Mouse (Mus musculus) ES-Bruce4 (cell line): ENCODE measurements around the gene Atg4d. TPM values are rescaled to one million over a fixed set of nuclear protein-coding genes. Genes with fewer than 3 reads are reported as not detected.
"Not testable (repeated sequence)": the region's sequence is repeated elsewhere in the genome, so short reads cannot be mapped to it uniquely, and the experiment has no call there.

Experiments
- H3K27ac ChIP-seq: 2 replicates; pipeline ENCODE4 v1.5.1; 2012; ENCODE audit warnings: low read length, inconsistent platforms; ENCODE audit not compliant: insufficient read depth
- H3K27me3 ChIP-seq: 2 replicates; pipeline ENCODE4 v1.6.1; 2012; ENCODE audit warnings: mild to moderate bottlenecking, low read length, inconsistent platforms; ENCODE audit not compliant: control insufficient read depth, poor library complexity, insufficient read depth, severe bottlenecking
- H3K36me3 ChIP-seq: 2 replicates; pipeline ENCODE4 v1.6.1; 2012; ENCODE audit warnings: inconsistent platforms, mild to moderate bottlenecking, low read length, moderate library complexity; ENCODE audit not compliant: control insufficient read depth, poor library complexity, insufficient read depth, severe bottlenecking
- H3K4me1 ChIP-seq: one replicate; pipeline ENCODE4 v1.8.1; 2011; ENCODE audit warnings: low read length; ENCODE audit not compliant: control insufficient read depth, insufficient read depth
- H3K4me3 ChIP-seq: 2 replicates; pipeline ENCODE4 v1.5.1; 2011; ENCODE audit warnings: low read depth, mild to moderate bottlenecking, low read length
- H3K9ac ChIP-seq: 2 replicates; pipeline ENCODE4 v1.6.1; 2012; ENCODE audit warnings: low read depth, mild to moderate bottlenecking, inconsistent platforms; ENCODE audit not compliant: poor library complexity, severe bottlenecking
- H3K9me3 ChIP-seq: replicated peaks from 2 replicates; pipeline ENCODE4 v1.6.1; 2012; ENCODE audit warnings: mild to moderate bottlenecking, low read length, inconsistent platforms; ENCODE audit not compliant: control insufficient read depth, poor library complexity, insufficient read depth, severe bottlenecking
- CTCF ChIP-seq: IDR thresholded peaks from one replicate; pipeline ENCODE4 v1.8.1; 2011; ENCODE audit warnings: low read depth, low read length
- EP300 ChIP-seq: IDR thresholded peaks from 2 replicates; pipeline ENCODE4 v1.6.1; 2011; ENCODE audit warnings: low read depth, low read length; ENCODE audit not compliant: insufficient read depth
- POLR2A ChIP-seq: IDR thresholded peaks from one replicate; pipeline ENCODE4 v1.8.1; 2011; ENCODE audit warnings: low read length; ENCODE audit not compliant: insufficient read depth
- polyA plus RNA-seq: library from polyadenylated mRNA; stranded (reverse); fragments of >200 nt; gene quantifications from 2 replicates; pipeline ENCODE4 v1.2.4, GENCODE M21; 2011; ENCODE audit warnings: low read depth; ENCODE audit not compliant: missing spikeins, insufficient read depth, insufficient read length

Gene Atg4d
- 18.8 and 22.3 TPM in 2 replicates for polyA plus RNA-seq

DNA sequence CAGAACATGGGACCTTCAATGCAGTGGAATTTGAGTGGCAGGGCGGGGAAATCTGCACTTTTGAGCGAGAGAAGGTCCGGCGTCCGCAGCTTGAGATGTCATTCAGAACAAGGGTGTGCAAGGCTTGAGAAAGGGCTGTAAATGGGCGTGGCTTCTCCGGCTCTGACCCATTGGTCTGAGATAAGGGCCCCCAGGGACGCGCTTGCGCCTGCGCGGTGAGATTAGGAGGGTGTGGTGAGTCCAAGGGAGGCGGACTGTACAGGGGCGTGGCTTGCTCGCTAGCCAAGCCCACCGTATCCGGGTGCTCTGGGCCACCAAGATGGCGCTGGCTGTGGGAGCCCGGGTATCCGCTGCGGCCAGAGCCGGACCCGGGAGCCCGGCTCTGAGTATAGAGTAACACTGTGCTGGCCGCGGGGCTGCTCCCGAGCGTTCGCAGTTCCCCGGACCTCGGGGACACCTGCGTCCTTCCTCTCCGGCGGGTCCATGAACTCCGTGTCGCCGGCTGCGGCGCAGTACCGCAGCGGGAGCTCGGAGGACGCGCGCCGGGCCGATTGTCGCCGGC, at the start of gene Atg4d:
Gene Atg4d, plus strand, starts transcription at position 294 of the 562 bp plus-strand sequence.
- H3K9ac ChIP-seq = peak within 1 kb of the TSS; percentile 76
- peak within 1 kb of the TSS; percentile 84 for H3K4me3 ChIP-seq
- TF ChIP-seq CTCF (no peak), POLR2A (peak; percentile 66), EP300 (peak; percentile 37; the same call in 1 of the 2 replicates)
- no peaks in the 10 kb centered on the region for H3K27me3 ChIP-seq
- no peaks in the 10 kb centered on the region for H3K4me1 ChIP-seq
- no peaks in the 10 kb centered on the region for H3K9me3 ChIP-seq
- H3K27ac ChIP-seq = peak within 1 kb of the TSS; percentile 54
- H3K36me3 ChIP-seq = peaks cover 18% of the 10 kb centered on the region

DNA sequence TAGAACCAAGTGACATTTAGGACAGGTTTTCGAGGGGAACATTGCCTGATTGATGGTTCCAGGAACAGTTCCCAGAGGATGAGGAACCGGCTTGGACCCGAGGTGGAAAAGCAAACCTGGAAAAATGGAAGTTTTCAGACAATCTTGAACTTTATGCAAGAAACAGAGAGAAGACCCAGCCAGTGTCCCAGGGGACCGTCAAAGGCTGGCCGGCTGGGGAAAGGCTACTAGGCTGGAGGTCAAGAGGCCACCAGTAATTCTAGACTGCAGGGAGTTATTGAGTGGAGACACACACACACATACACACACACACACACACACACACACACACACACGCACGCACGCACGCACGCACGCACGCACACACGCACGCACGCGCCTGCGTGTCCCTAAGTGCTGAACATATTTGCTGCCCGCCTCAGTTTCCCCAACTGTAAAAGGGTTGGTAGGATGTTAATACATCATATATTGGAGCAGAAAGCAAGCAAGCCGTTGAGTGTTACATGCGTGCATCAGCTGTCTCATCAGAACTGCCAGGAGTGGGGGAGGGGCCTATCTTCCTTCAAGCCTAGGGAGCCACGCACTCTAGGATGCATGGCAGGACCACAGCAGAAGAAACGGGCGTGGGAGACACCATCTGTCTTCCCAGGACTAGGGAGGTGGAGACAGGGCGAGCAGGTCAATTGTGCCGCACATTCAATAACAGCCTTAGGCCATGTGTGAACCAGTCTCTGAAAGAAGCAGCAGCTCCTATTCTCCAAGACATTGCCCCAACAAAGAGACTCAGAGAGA, 48.8 kb upstream of the Atg4d start:
- Histone ChIP-seq H3K4me3 (no peak overlapping the region), H3K36me3 (no peaks in the 10 kb centered on the region), H3K9me3 (no peaks in the 10 kb centered on the region), H3K9ac (no peak overlapping the region), H3K27me3 (no peaks in the 10 kb centered on the region), H3K27ac (no peak overlapping the region), H3K4me1 (no peaks in the 10 kb centered on the region)
- no peak for TF ChIP-seq EP300
- TF ChIP-seq POLR2A = no peak
- TF ChIP-seq CTCF = no peak

GRCm38 (mm10) chr9:21219820-21220219, 45.3 kb upstream of the Atg4d start:
- no peak overlapping the region for H3K9ac ChIP-seq
- H3K9me3 ChIP-seq = no peaks in the 10 kb centered on the region
- no peaks in the 10 kb centered on the region for H3K36me3 ChIP-seq
- no peak overlapping the region for H3K27ac ChIP-seq
- no peak for TF ChIP-seq CTCF
- no peak for TF ChIP-seq EP300
- no peak for TF ChIP-seq POLR2A
- H3K4me3 ChIP-seq = no peak overlapping the region
- H3K27me3 ChIP-seq = no peaks in the 10 kb centered on the region
- H3K4me1 ChIP-seq = no peaks in the 10 kb centered on the region

- H3K4me3 ChIP-seq = peak overlapping the region; percentile 52
Observed at GRCm38 (mm10) chr9:21220490-21221382, 44.4 kb upstream of the Atg4d start.

DNA sequence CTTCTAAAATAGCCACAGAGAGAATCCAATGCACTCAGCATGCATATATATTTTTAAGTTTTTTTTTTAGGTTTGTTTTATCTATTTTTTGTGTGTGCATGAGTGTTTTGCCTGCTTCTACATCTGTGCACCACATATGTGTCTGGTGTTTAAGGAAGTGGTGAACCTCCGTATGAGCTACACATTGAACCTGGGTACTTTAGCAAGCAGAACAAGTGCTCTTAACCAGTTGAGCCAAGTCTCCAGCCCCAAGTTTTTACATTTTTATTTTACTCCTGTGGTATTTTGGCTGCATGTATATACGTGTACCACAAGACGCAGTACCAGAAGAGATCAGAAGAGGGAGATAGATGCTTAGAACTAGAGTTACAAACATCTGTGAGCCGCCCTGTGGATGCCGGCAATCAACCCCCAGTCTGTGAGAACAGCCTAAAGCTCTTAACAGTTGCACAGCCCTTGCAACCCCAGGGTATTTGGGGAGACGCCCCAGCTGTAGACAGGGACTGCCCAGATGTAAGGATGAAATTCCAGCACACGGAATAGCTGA, 43.6 kb upstream of the Atg4d start:
- no peak overlapping the region for H3K27ac ChIP-seq
- peak; percentile 32 for TF ChIP-seq CTCF
- no peak for TF ChIP-seq EP300
- no peaks in the 10 kb centered on the region for H3K27me3 ChIP-seq
- no peak overlapping the region for H3K4me3 ChIP-seq
- 0 out of 2 replicates have a peak overlapping the region, but pooled peaks have one; percentile 11 for H3K9ac ChIP-seq
- no peaks in the 10 kb centered on the region for H3K36me3 ChIP-seq
- no peaks in the 10 kb centered on the region for H3K4me1 ChIP-seq
- H3K9me3 ChIP-seq = no peaks in the 10 kb centered on the region

More at GRCm38 (mm10) chr9:21220490-21221382, 44.4 kb upstream of the Atg4d start:
- H3K9me3 ChIP-seq = no peaks in the 10 kb centered on the region
- H3K4me1 ChIP-seq = no peaks in the 10 kb centered on the region
- no peaks in the 10 kb centered on the region for H3K36me3 ChIP-seq
- no peaks in the 10 kb centered on the region for H3K27me3 ChIP-seq
- 0 out of 2 replicates have a peak overlapping the region, but pooled peaks have one; percentile 11 for H3K9ac ChIP-seq
- TF ChIP-seq CTCF (peak; percentile 86), POLR2A (no peak), EP300 (no peak)
- H3K27ac ChIP-seq = peak overlapping the region; percentile 42

DNA sequence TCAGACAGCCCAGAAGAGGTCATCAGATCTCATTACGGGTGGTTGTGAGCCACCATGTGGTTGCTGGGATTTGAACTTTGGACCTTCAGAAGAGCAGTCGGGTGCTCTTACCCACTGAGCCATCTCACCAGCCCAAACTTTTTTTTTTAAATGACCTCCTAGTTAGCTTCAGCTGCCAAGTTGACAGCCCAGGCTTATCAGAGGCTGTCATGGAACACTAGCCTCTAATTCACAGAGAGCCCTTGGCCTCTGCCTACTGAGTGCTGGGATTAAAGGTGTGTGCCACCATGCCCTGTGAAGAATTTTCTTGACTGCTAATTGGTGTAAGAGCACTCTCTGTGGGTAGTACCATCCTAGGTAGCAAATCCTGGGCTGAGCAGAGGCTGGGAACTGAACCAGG, 41.6 kb upstream of the Atg4d start:
- H3K27me3 ChIP-seq, H3K9ac ChIP-seq, H3K9me3 ChIP-seq, H3K4me1 ChIP-seq, H3K36me3 ChIP-seq: not testable (repeated sequence)
- Histone ChIP-seq H3K27ac (peak overlapping the region; percentile 35), H3K4me3 (peak overlapping the region; percentile 17; the same call in 1 of the 2 replicates)
